Mouse (Mus musculus) brown adipose tissue, adult 24 weeks (tissue): Measurements from ENCODE around the gene Cmklr1. TPM values are rescaled to one million over a fixed set of nuclear protein-coding genes. Genes with fewer than 3 reads are reported as not detected.

Experiments
- H3K27ac ChIP-seq: fragments of 200-500 bp; replicated peaks from 2 replicates; pipeline ENCODE4 v1.5.1; 2012; ENCODE audit warnings: low read depth, mild to moderate bottlenecking, low read length
- H3K4me1 ChIP-seq: fragments of 200-500 bp; 2 replicates; pipeline ENCODE4 v1.6.1; 2012; ENCODE audit warnings: low read length, mixed read lengths; ENCODE audit not compliant: control insufficient read depth, insufficient read depth, insufficient read length
- H3K4me3 ChIP-seq: fragments of 200-500 bp; 2 replicates; pipeline ENCODE4 v1.5.1; 2012; ENCODE audit warnings: low read depth, mild to moderate bottlenecking, low read length, moderate library complexity; ENCODE audit not compliant: insufficient read depth
- polyA plus RNA-seq: library from polyadenylated mRNA; stranded (reverse); fragments of >200 nt; gene quantifications from 2 replicates; pipeline ENCODE4 v1.2.4, GENCODE M21; 2012; ENCODE audit not compliant: missing spikeins, insufficient read depth, insufficient read length

Cmklr1 gene
- polyA plus RNA-seq, 1 experiment = 10.9 TPM

DNA sequence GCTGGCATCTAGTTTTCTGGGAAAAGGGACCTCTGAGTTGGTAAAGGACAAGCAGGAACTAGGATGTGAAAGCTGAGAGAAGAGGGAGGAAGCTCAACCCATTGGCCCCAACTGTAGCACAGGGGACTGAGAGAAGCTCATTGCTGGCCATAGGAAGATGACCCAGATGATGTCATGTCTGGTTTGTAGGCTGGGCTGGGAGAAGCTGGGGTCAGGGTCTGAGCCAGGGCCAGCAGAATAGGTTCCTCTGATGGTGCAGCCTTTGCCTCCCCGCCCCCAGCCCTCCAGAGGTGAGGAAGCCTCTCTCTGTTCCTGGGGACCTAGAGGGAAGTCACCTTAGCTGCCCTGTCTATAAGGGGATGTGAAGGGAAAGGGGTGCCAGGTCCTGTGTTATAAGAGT lies 31.1 kb downstream of the Cmklr1 start:
- Histone ChIP-seq H3K4me1 (no peaks in the 10 kb centered on the region), H3K4me3 (no peak overlapping the region), H3K27ac (no peak overlapping the region)

DNA sequence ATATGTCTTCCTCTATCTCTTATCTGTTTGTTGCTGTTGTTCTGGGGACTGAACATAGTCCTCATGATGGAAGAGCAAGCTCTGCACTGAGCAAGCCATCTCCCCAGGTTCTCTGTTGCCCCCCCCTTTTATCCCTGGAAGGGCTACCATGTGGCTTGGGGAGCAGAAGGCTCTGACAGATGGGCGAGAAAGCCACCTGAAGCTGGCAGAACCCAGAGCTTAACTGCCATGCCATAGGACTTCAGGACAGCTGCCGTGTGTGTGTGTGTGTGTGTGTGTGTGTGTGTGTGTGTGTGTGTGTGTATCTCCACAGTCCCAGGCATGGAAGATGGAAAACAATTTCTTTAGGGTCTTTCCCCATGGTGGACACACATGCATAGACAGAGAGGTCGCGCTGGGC lies 31.5 kb downstream of the Cmklr1 start:
- no peak overlapping the region for H3K27ac ChIP-seq
- no peak overlapping the region for H3K4me3 ChIP-seq
- no peaks in the 10 kb centered on the region for H3K4me1 ChIP-seq

DNA sequence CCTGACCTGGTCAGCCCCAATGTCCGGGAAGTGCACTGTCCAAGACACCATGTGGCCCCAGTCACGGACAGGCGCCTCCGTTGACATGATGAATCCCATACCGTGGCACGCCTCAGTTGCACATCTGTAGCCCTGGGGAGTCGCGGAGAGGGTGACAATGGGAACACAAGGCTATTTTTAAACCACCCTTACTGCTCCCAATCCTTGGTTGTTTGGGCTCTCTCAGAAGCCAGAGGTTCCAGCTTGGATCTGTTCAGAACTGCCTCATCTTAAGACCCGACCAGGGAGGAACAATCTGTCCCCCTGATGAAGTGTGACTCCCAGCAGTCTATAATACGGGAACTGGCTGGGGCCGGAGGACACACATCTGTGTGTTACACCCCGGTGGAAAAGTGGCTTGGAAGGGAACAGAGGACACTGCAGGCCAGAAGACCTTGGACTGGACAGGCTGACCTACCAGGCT lies 38.4 kb downstream of the Cmklr1 start:
- Histone ChIP-seq H3K4me1 (no peaks in the 10 kb centered on the region; the same call in 1 of the 2 replicates), H3K4me3 (no peak overlapping the region), H3K27ac (no peak overlapping the region)

- Histone ChIP-seq H3K27ac (no peak overlapping the region), H3K4me3 (no peak overlapping the region), H3K4me1 (no peaks in the 10 kb centered on the region; the same call in 1 of the 2 replicates)
Observed at GRCm38 (mm10) chr5:113611131-113611530, 39.1 kb downstream of the Cmklr1 start.

DNA sequence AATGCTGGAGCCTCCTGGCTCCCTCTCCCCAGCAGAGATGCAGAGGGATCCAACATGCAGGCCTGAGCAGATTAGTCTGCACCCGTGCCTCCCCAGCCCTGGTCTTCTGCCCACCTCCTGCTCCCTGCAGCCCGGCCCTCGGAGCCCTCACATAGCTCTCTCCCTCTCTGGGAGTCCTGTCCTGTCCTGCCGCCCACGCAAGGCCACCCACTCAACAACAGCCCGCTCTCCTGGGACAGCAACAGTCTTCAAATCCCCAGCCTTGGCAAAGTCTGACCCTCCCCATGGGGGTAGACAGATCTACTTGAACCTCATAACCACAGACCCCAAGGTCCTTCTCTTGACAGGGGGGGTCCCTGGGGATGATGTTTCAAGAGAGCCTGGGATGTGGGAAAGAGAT lies 39.7 kb downstream of the Cmklr1 start:
- H3K27ac ChIP-seq = no peak overlapping the region
- H3K4me3 ChIP-seq = no peak overlapping the region
- H3K4me1 ChIP-seq = no peaks in the 10 kb centered on the region; the same call in 1 of the 2 replicates

DNA sequence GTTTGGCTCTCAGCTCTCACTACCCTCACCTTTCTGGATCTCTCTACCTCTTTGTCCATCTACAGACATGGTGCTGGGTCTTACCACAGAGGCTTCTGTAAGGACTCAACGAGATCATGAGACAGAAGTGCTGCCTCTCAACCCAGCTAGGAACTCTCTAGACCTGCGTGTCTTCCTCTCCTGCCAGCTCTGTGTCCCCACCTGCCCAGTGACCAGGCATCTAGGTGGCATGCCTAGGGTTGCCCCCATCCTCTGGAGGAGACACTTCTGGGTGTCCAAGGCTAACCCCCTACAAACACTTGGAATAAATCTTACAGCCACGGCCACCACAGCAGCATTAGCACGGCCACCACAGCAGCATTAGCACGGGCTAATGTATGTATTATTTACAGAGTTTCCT lies 40.3 kb downstream of the Cmklr1 start:
- Histone ChIP-seq H3K4me1 (no peaks in the 10 kb centered on the region; the same call in 1 of the 2 replicates), H3K4me3 (no peak overlapping the region), H3K27ac (no peak overlapping the region)

GRCm38 (mm10) chr5:113608511-113608910 lies 41.7 kb downstream of the Cmklr1 start:
- Histone ChIP-seq H3K27ac (no peak overlapping the region), H3K4me1 (no peaks in the 10 kb centered on the region; the same call in 1 of the 2 replicates), H3K4me3 (no peak overlapping the region)

GRCm38 (mm10) chr5:113607941-113608431 lies 42.2 kb downstream of the Cmklr1 start:
- H3K4me3 ChIP-seq = no peak overlapping the region
- H3K4me1 ChIP-seq = no peaks in the 10 kb centered on the region; the same call in 1 of the 2 replicates
- H3K27ac ChIP-seq = no peak overlapping the region

- no peak overlapping the region for H3K27ac ChIP-seq
- no peak overlapping the region for H3K4me3 ChIP-seq
- H3K4me1 ChIP-seq = no peaks in the 10 kb centered on the region; the same call in 1 of the 2 replicates
Observed at GRCm38 (mm10) chr5:113606961-113607785, 43.1 kb downstream of the Cmklr1 start.

DNA sequence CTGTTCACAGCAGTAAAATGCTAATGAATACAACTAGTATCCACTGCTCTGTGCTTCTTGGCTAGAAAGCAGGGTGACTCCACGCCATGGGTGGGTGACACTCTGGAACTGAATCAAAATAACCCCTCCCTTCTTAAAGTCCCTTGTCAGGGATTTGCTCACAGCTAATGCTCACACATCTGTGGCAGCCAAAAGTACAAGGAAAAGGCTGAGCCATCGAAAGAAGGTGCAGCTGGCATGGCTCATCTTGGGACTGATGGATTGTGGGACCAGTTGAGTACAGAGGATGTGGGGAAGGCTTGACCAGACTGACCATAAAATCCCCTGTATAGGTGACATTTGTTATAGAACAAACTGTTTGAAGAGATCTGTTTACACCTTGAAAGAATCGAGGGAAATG lies 44.1 kb downstream of the Cmklr1 start:
- no peaks in the 10 kb centered on the region; the same call in 1 of the 2 replicates for H3K4me1 ChIP-seq
- H3K4me3 ChIP-seq = no peak overlapping the region
- H3K27ac ChIP-seq = no peak overlapping the region

DNA sequence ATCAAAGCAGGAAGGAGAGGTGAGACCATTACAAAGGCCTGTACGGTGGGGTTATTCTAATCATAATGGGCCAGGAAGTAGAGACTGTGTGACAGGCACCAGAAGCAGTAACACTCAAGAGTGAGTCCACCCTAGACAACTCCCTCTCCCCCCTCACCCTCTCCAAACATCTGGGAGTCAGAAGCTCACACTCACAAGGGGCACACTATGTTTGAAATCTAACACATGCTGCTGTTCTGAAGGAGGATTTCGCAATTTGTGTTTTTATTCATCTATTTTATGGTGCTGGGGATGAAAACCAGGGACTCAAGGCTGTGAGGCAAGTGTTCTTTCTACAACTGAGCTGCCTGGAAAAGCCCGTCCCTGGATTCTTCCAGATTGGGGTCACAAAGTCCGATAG lies 45.5 kb downstream of the Cmklr1 start:
- H3K4me3 ChIP-seq = no peak overlapping the region
- no peak overlapping the region for H3K27ac ChIP-seq
- no peaks in the 10 kb centered on the region; the same call in 1 of the 2 replicates for H3K4me1 ChIP-seq

- Histone ChIP-seq H3K4me3 (no peak overlapping the region), H3K4me1 (no peaks in the 10 kb centered on the region; the same call in 1 of the 2 replicates), H3K27ac (no peak overlapping the region)
Observed at GRCm38 (mm10) chr5:113603471-113603870, 46.8 kb downstream of the Cmklr1 start.

DNA sequence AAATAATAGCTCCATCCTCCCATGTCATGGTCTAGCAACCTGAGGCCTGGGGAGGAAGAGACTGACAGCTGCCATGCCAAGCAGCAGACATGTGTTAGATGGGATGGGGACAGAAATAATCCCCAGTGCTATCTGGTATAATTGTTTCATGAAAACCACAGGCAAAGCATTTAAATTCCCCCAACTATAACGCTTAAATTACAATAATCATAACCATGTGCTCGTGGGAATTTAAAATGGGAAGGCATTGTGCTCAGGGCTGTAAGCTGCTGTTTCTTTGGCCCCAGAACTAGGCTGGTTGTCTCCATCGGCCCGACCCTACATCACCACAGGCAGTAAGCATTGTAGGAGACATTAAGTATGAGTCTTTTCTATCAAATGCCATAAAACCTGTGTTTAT lies 49.4 kb downstream of the Cmklr1 start:
- no peak overlapping the region for H3K27ac ChIP-seq
- H3K4me3 ChIP-seq = no peak overlapping the region
- H3K4me1 ChIP-seq = no peaks in the 10 kb centered on the region

- Histone ChIP-seq H3K4me3 (no peak overlapping the region), H3K4me1 (no peaks in the 10 kb centered on the region), H3K27ac (no peak overlapping the region)
Observed at GRCm38 (mm10) chr5:113600181-113600580, 50.0 kb downstream of the Cmklr1 start.

- Histone ChIP-seq H3K4me3 (no peak overlapping the region), H3K4me1 (no peaks in the 10 kb centered on the region), H3K27ac (no peak overlapping the region)
Observed at GRCm38 (mm10) chr5:113596780-113597353, 53.4 kb downstream of the Cmklr1 start.
